Mouse (Mus musculus): ENCODE data around the gene Gm42674. TPM values are rescaled to one million over a fixed set of nuclear protein-coding genes. Genes with fewer than 3 reads are reported as not detected.

The Gm42674 gene
- polyA plus RNA-seq, 1 experiment from 2014 or later, result not detected

GRCm38 (mm10) chr3:90604416-90604815 is 2.7 kb downstream of the Gm42674 start:
- Histone ChIP-seq H3K4me1 (ENCODE audit: control insufficient read depth, insufficient read depth, low read length) (no peaks in the 10 kb centered on the region), H3K9me3 (ENCODE audit: control insufficient read depth, low read length) (no peaks in the 10 kb centered on the region), H3K9ac (replicated peaks; ENCODE audit: low read depth, low read length) (no peak overlapping the region), H3K36me3 (ENCODE audit: control insufficient read depth, insufficient read depth, low read length) (no peaks in the 10 kb centered on the region), H3K4me3 (ENCODE audit: low read depth, low read length) (no peak overlapping the region), H3K27me3 (ENCODE audit: control insufficient read depth, insufficient read depth, low read length) (no peaks in the 10 kb centered on the region), H3K4me2 (ENCODE audit: low read depth, low read length) (no peak overlapping the region), H3K27ac (ENCODE audit: low read depth, low read length) (no peak overlapping the region)
- 29% methylated on average over 4 of the region's 4 CpGs for WGBS
- peak; percentile 63; the same call in 1 of the 2 replicates for ATAC-seq (ENCODE audit: low read depth)

GRCm38 (mm10) chr3:90605049-90605448 is 3.3 kb downstream of the Gm42674 start:
- WGBS, result 84% methylated on average over 3 of the region's 3 CpGs
- Histone ChIP-seq H3K36me3 (ENCODE audit: control insufficient read depth, insufficient read depth, low read length) (no peaks in the 10 kb centered on the region), H3K4me3 (ENCODE audit: low read depth, low read length) (no peak overlapping the region), H3K4me1 (ENCODE audit: control insufficient read depth, insufficient read depth, low read length) (no peaks in the 10 kb centered on the region), H3K27ac (ENCODE audit: low read depth, low read length) (no peak overlapping the region), H3K9ac (replicated peaks; ENCODE audit: low read depth, low read length) (no peak overlapping the region), H3K9me3 (ENCODE audit: control insufficient read depth, low read length) (no peaks in the 10 kb centered on the region), H3K4me2 (ENCODE audit: low read depth, low read length) (no peak overlapping the region), H3K27me3 (ENCODE audit: control insufficient read depth, insufficient read depth, low read length) (no peaks in the 10 kb centered on the region)
- no peak for ATAC-seq (ENCODE audit: low read depth)

GRCm38 (mm10) chr3:90605736-90606135 is 4.0 kb downstream of the Gm42674 start:
- no peak for ATAC-seq (ENCODE audit: low read depth)
- Histone ChIP-seq H3K4me1 (ENCODE audit: control insufficient read depth, insufficient read depth, low read length) (no peaks in the 10 kb centered on the region), H3K4me2 (ENCODE audit: low read depth, low read length) (no peak overlapping the region), H3K4me3 (ENCODE audit: low read depth, low read length) (no peak overlapping the region), H3K9me3 (ENCODE audit: control insufficient read depth, low read length) (no peaks in the 10 kb centered on the region), H3K27ac (ENCODE audit: low read depth, low read length) (no peak overlapping the region), H3K27me3 (ENCODE audit: control insufficient read depth, insufficient read depth, low read length) (no peaks in the 10 kb centered on the region), H3K9ac (replicated peaks; ENCODE audit: low read depth, low read length) (no peak overlapping the region), H3K36me3 (ENCODE audit: control insufficient read depth, insufficient read depth, low read length) (no peaks in the 10 kb centered on the region)
- 92% methylated on average over 2 of the region's 2 CpGs for WGBS

DNA sequence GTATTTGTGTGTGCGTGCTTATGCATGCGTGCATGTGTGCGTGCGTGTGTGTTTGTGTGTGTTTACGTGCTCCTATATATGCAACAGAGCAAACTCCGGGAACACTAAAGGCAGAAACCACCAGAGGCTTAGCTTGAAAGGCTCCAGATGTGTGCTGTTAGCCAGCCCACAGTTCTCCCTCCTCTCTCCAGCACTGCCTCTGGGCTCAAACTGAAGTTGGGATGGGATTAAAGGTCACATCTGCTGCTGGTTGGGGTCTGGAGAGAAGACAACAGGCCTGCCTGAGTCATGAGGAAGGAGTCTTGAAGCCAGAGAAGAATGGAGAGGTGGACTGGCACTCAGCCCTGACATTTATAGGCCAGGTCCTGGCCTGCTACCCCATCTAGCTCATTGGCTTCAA is 4.5 kb downstream of the Gm42674 start:
- no peak overlapping the region for H3K4me3 ChIP-seq (ENCODE audit: low read depth, low read length)
- no peaks in the 10 kb centered on the region for H3K9me3 ChIP-seq (ENCODE audit: control insufficient read depth, low read length)
- no peak for ATAC-seq (ENCODE audit: low read depth)
- H3K36me3 ChIP-seq (ENCODE audit: control insufficient read depth, insufficient read depth, low read length), result no peaks in the 10 kb centered on the region
- WGBS, result 97% methylated on average over 6 of the region's 6 CpGs
- H3K27me3 ChIP-seq (ENCODE audit: control insufficient read depth, insufficient read depth, low read length), result no peaks in the 10 kb centered on the region
- H3K9ac ChIP-seq (replicated peaks; ENCODE audit: low read depth, low read length), result no peak overlapping the region
- H3K27ac ChIP-seq (ENCODE audit: low read depth, low read length), result no peak overlapping the region
- H3K4me1 ChIP-seq (ENCODE audit: control insufficient read depth, insufficient read depth, low read length), result no peaks in the 10 kb centered on the region
- no peak overlapping the region for H3K4me2 ChIP-seq (ENCODE audit: low read depth, low read length)

DNA sequence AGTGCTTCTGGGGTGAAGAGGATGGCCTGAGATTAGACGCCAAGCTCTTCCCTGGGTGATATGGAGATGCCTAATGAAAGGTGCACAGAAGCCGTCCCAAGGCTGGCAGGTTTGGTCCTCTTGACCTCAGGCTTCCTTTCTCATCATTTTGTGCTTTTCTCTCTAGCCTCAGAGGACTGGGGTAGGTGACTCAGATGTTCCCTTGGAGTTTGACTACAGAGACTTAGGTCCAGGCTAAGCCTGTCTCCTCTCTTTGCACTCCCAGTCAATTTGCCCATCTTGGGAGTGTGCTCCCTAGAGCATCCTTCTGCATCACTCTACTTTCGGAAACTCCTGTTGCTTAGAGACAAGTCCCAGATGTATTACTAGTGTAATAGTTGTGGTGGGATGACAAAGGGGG is 5.7 kb downstream of the Gm42674 start:
- H3K4me1 ChIP-seq (ENCODE audit: control insufficient read depth, insufficient read depth, low read length), result no peaks in the 10 kb centered on the region
- H3K9ac ChIP-seq (replicated peaks; ENCODE audit: low read depth, low read length), result no peak overlapping the region
- no peak for ATAC-seq (ENCODE audit: low read depth)
- whole genome bisulfite sequencing, result 78% methylated on average over 3 of the region's 3 CpGs
- no peak overlapping the region for H3K27ac ChIP-seq (ENCODE audit: low read depth, low read length)
- no peak overlapping the region for H3K4me2 ChIP-seq (ENCODE audit: low read depth, low read length)
- no peaks in the 10 kb centered on the region for H3K27me3 ChIP-seq (ENCODE audit: control insufficient read depth, insufficient read depth, low read length)
- H3K9me3 ChIP-seq (ENCODE audit: control insufficient read depth, low read length), result no peaks in the 10 kb centered on the region
- no peaks in the 10 kb centered on the region for H3K36me3 ChIP-seq (ENCODE audit: control insufficient read depth, insufficient read depth, low read length)
- no peak overlapping the region for H3K4me3 ChIP-seq (ENCODE audit: low read depth, low read length)

DNA sequence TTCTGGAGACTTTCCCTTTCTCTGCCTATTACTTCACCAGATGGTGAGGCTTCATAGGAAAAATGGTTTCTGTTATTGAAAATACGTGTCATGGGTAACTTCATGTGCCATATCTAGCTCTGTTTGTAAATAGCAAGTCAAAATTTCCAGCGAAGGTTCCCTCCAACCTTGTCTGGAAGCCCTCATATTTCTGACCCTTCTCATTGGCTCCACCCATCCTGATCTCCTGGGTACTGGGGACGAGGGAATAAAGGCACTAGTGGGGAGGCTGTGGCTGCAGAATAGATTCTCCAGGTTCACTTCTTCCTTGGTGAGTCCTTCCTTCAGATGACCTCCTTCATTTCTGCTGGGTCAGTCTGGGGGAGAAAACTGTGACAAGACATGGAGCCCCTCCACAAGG is 6.5 kb downstream of the Gm42674 start, which contains the start of gene S100a5:
Gene S100a5, plus strand, starts transcription at position 301 of the 400 bp plus-strand sequence.
- Histone ChIP-seq H3K27me3 (ENCODE audit: control insufficient read depth, insufficient read depth, low read length) (no peaks in the 10 kb centered on the region), H3K4me2 (ENCODE audit: low read depth, low read length) (no peak within 1 kb of the TSS), H3K9ac (replicated peaks; ENCODE audit: low read depth, low read length) (no peak within 1 kb of the TSS), H3K27ac (ENCODE audit: low read depth, low read length) (no peak within 1 kb of the TSS), H3K9me3 (ENCODE audit: control insufficient read depth, low read length) (no peaks in the 10 kb centered on the region), H3K36me3 (ENCODE audit: control insufficient read depth, insufficient read depth, low read length) (no peaks in the 10 kb centered on the region), H3K4me1 (ENCODE audit: control insufficient read depth, insufficient read depth, low read length) (no peaks in the 10 kb centered on the region; the same call in 1 of the 2 replicates), H3K4me3 (ENCODE audit: low read depth, low read length) (no peak within 1 kb of the TSS)
- 66% methylated on average over 3 of the region's 3 CpGs for WGBS
- no peak for ATAC-seq (ENCODE audit: low read depth)

GRCm38 (mm10) chr3:90609102-90609501 is 7.4 kb downstream of the Gm42674 start:
- Histone ChIP-seq H3K4me1 (ENCODE audit: control insufficient read depth, insufficient read depth, low read length) (no peaks in the 10 kb centered on the region; the same call in 1 of the 2 replicates), H3K36me3 (ENCODE audit: control insufficient read depth, insufficient read depth, low read length) (no peaks in the 10 kb centered on the region), H3K9ac (replicated peaks; ENCODE audit: low read depth, low read length) (no peak overlapping the region), H3K27ac (ENCODE audit: low read depth, low read length) (no peak overlapping the region), H3K27me3 (ENCODE audit: control insufficient read depth, insufficient read depth, low read length) (no peaks in the 10 kb centered on the region), H3K4me2 (ENCODE audit: low read depth, low read length) (no peak overlapping the region), H3K4me3 (ENCODE audit: low read depth, low read length) (no peak overlapping the region), H3K9me3 (ENCODE audit: control insufficient read depth, low read length) (no peaks in the 10 kb centered on the region)
- no peak for ATAC-seq (ENCODE audit: low read depth)

- Histone ChIP-seq H3K4me1 (ENCODE audit: control insufficient read depth, insufficient read depth, low read length) (no peaks in the 10 kb centered on the region; the same call in 1 of the 2 replicates), H3K4me2 (ENCODE audit: low read depth, low read length) (no peak overlapping the region), H3K9ac (replicated peaks; ENCODE audit: low read depth, low read length) (no peak overlapping the region), H3K4me3 (ENCODE audit: low read depth, low read length) (no peak overlapping the region), H3K9me3 (ENCODE audit: control insufficient read depth, low read length) (no peaks in the 10 kb centered on the region), H3K36me3 (ENCODE audit: control insufficient read depth, insufficient read depth, low read length) (no peaks in the 10 kb centered on the region), H3K27ac (ENCODE audit: low read depth, low read length) (no peak overlapping the region), H3K27me3 (ENCODE audit: control insufficient read depth, insufficient read depth, low read length) (no peaks in the 10 kb centered on the region)
- no peak for ATAC-seq (ENCODE audit: low read depth)
- WGBS, result 86% methylated on average over 3 of the region's 3 CpGs
These were observed 9.8 kb downstream of the Gm42674 start for GRCm38 (mm10) chr3:90611494-90611893.

GRCm38 (mm10) chr3:90612061-90612460 is 10.4 kb downstream of the Gm42674 start:
- H3K9ac ChIP-seq (replicated peaks; ENCODE audit: low read depth, low read length), result no peak overlapping the region
- no peak overlapping the region for H3K4me3 ChIP-seq (ENCODE audit: low read depth, low read length)
- no peaks in the 10 kb centered on the region for H3K9me3 ChIP-seq (ENCODE audit: control insufficient read depth, low read length)
- WGBS, result 62% methylated on average over 4 of the region's 4 CpGs
- H3K27ac ChIP-seq (ENCODE audit: low read depth, low read length), result no peak overlapping the region
- no peaks in the 10 kb centered on the region for H3K27me3 ChIP-seq (ENCODE audit: control insufficient read depth, insufficient read depth, low read length)
- no peaks in the 10 kb centered on the region for H3K36me3 ChIP-seq (ENCODE audit: control insufficient read depth, insufficient read depth, low read length)
- no peak for ATAC-seq (ENCODE audit: low read depth)
- no peaks in the 10 kb centered on the region; the same call in 1 of the 2 replicates for H3K4me1 ChIP-seq (ENCODE audit: control insufficient read depth, insufficient read depth, low read length)
- no peak overlapping the region for H3K4me2 ChIP-seq (ENCODE audit: low read depth, low read length)

All from neural tube, embryonic 14.5 days (tissue).